14 mouse cellular contexts compared by ENCODE assay signal in genomic region chr19:22730971-22731370, GRCm38 (mm10).
"Had no signal": no experiment of that assay in that cellular context is flagged by ENCODE, and none has a peak within 500 bp of the region (broad histone marks: within the 10 kb centered on the region; RNA-seq: fewer than 3 reads in every experiment).

No protein-coding gene starts in this region.

- ATAC-seq: liver, embryonic 12.5 days had no signal

- H3K4me3 ChIP-seq: left cerebral cortex, adult 2 months; limb, embryonic 15.5 days; liver, embryonic 12.5 days; midbrain, embryonic 12.5 days had no signal

- H3K4me1 ChIP-seq: limb, embryonic 15.5 days; liver, embryonic 12.5 days had no signal

- H3K4me2 ChIP-seq: limb, embryonic 15.5 days; liver, embryonic 12.5 days; lung, embryonic 14.5 days; midbrain, embryonic 12.5 days had no signal

- H3K27me3 ChIP-seq: limb, embryonic 15.5 days; liver, embryonic 12.5 days; midbrain, embryonic 12.5 days had no signal

- H3K9ac ChIP-seq: limb, embryonic 15.5 days; liver, embryonic 12.5 days; lung, embryonic 14.5 days; midbrain, embryonic 12.5 days had no signal

- H3K36me3 ChIP-seq: limb, embryonic 15.5 days; liver, embryonic 12.5 days; midbrain, embryonic 12.5 days had no signal

- H3K27ac ChIP-seq: left cerebral cortex, adult 2 months; limb, embryonic 15.5 days; liver, embryonic 12.5 days; midbrain, embryonic 12.5 days; stomach, postnatal 0 days had no signal

- DNase-seq: kidney, adult 18-20 months; kidney, postnatal 10 days; kidney, postnatal 4 days; lung, embryonic 14.5 days; lung, postnatal 10 days; lung, postnatal 4 days; right cerebral cortex, adult 18-20 months; right cerebral cortex, postnatal 25 days; thymus, postnatal 14 days had no signal

- H3K9me3 ChIP-seq: limb, embryonic 15.5 days; liver, embryonic 12.5 days; midbrain, embryonic 12.5 days had no signal
